Mouse (Mus musculus) testis, adult 2 months (tissue): ENCODE measurements around the gene Synpo2. TPM values are rescaled to one million over a fixed set of nuclear protein-coding genes. Genes with fewer than 3 reads are reported as not detected.

Source experiments
- H3K27ac ChIP-seq: fragments of 200-500 bp; 2 replicates; pipeline ENCODE4 v1.5.1; 2012; ENCODE audit warnings: low read depth, low read length; ENCODE audit not compliant: control insufficient read depth, insufficient read depth
- H3K27me3 ChIP-seq: fragments of 200-500 bp; 2 replicates; pipeline ENCODE4 v1.6.1; 2012; ENCODE audit warnings: mild to moderate bottlenecking, low read length, moderate library complexity; ENCODE audit not compliant: control insufficient read depth, insufficient read depth
- H3K36me3 ChIP-seq: fragments of 200-500 bp; 2 replicates; pipeline ENCODE4 v1.6.1; 2012; ENCODE audit warnings: mild to moderate bottlenecking, low read length; ENCODE audit not compliant: control insufficient read depth, insufficient read depth
- H3K4me1 ChIP-seq: fragments of 200-500 bp; 2 replicates; pipeline ENCODE4 v1.6.1; 2012; ENCODE audit warnings: low read length; ENCODE audit not compliant: control insufficient read depth, insufficient read depth
- H3K4me3 ChIP-seq: fragments of 200-500 bp; 2 replicates; pipeline ENCODE4 v1.5.1; 2012; ENCODE audit warnings: low read depth, mild to moderate bottlenecking, low read length, moderate library complexity, mixed read lengths; ENCODE audit not compliant: control insufficient read depth
- CTCF ChIP-seq: fragments of 200-500 bp; IDR thresholded peaks from 2 replicates; pipeline ENCODE4 v1.5.1; 2012; ENCODE audit warnings: low read depth, mild to moderate bottlenecking, inconsistent platforms, low read length, moderate library complexity; ENCODE audit not compliant: control insufficient read depth, insufficient read depth, insufficient replicate concordance
- POLR2A ChIP-seq: fragments of 200-500 bp; IDR thresholded peaks from 2 replicates; pipeline ENCODE4 v1.6.1; 2012; ENCODE audit warnings: low read depth, mild to moderate bottlenecking, inconsistent platforms, low read length, moderate library complexity; ENCODE audit not compliant: control insufficient read depth
- polyA plus RNA-seq: library from polyadenylated mRNA; depleted of rRNA; stranded (reverse); fragments of >200 nt; gene quantifications from 2 replicates; pipeline ENCODE4 v1.2.3, GENCODE M21; 2012

Synpo2 gene
- polyA plus RNA-seq, 1 experiment, result 0.73 TPM

- Histone ChIP-seq H3K4me3 (no peak overlapping the region), H3K36me3 (no peaks in the 10 kb centered on the region), H3K4me1 (peaks cover 9% of the 10 kb centered on the region), H3K27me3 (no peaks in the 10 kb centered on the region; the same call in 1 of the 2 replicates), H3K27ac (no peak overlapping the region)
- TF ChIP-seq CTCF (no peak), POLR2A (no peak)
These were observed 60.8 kb downstream of the Synpo2 start for GRCm38 (mm10) chr3:123175142-123175541.

GRCm38 (mm10) chr3:123174379-123174697, 61.6 kb downstream of the Synpo2 start:
- no peak overlapping the region for H3K4me3 ChIP-seq
- H3K4me1 ChIP-seq, result peaks cover 9% of the 10 kb centered on the region
- TF ChIP-seq CTCF (no peak), POLR2A (no peak)
- no peak overlapping the region for H3K27ac ChIP-seq
- no peaks in the 10 kb centered on the region; the same call in 1 of the 2 replicates for H3K27me3 ChIP-seq
- H3K36me3 ChIP-seq, result no peaks in the 10 kb centered on the region

- Histone ChIP-seq H3K4me3 (peak overlapping the region; percentile 35), H3K27me3 (no peaks in the 10 kb centered on the region; the same call in 1 of the 2 replicates), H3K27ac (no peak overlapping the region), H3K36me3 (no peaks in the 10 kb centered on the region), H3K4me1 (peaks cover 9% of the 10 kb centered on the region)
- TF ChIP-seq CTCF (no peak), POLR2A (no peak)
These were observed 62.2 kb downstream of the Synpo2 start for GRCm38 (mm10) chr3:123173553-123174378.

- no peak overlapping the region for H3K27ac ChIP-seq
- no peaks in the 10 kb centered on the region for H3K36me3 ChIP-seq
- H3K27me3 ChIP-seq, result no peaks in the 10 kb centered on the region; the same call in 1 of the 2 replicates
- H3K4me3 ChIP-seq, result no peak overlapping the region
- TF ChIP-seq CTCF (no peak), POLR2A (no peak)
- H3K4me1 ChIP-seq, result peaks cover 9% of the 10 kb centered on the region
These were observed 63.8 kb downstream of the Synpo2 start for GRCm38 (mm10) chr3:123172151-123172550.

GRCm38 (mm10) chr3:123169398-123169797, 66.6 kb downstream of the Synpo2 start:
- no peak overlapping the region for H3K27ac ChIP-seq
- no peaks in the 10 kb centered on the region; the same call in 1 of the 2 replicates for H3K27me3 ChIP-seq
- H3K4me3 ChIP-seq, result no peak overlapping the region
- H3K4me1 ChIP-seq, result peaks cover 9% of the 10 kb centered on the region
- TF ChIP-seq POLR2A (no peak), CTCF (no peak)
- no peaks in the 10 kb centered on the region for H3K36me3 ChIP-seq

- Histone ChIP-seq H3K36me3 (no peaks in the 10 kb centered on the region), H3K4me3 (no peak overlapping the region), H3K27me3 (no peaks in the 10 kb centered on the region; the same call in 1 of the 2 replicates), H3K27ac (no peak overlapping the region), H3K4me1 (peaks cover 7% of the 10 kb centered on the region)
- TF ChIP-seq POLR2A (no peak), CTCF (peak; percentile 58; the same call in 1 of the 2 replicates)
These were observed 67.1 kb downstream of the Synpo2 start for GRCm38 (mm10) chr3:123168815-123169214.

- Histone ChIP-seq H3K36me3 (no peaks in the 10 kb centered on the region), H3K27me3 (no peaks in the 10 kb centered on the region), H3K27ac (no peak overlapping the region), H3K4me3 (no peak overlapping the region), H3K4me1 (no peaks in the 10 kb centered on the region; the same call in 1 of the 2 replicates)
- TF ChIP-seq POLR2A, result no peak
- no peak for TF ChIP-seq CTCF
These were observed 69.5 kb downstream of the Synpo2 start for GRCm38 (mm10) chr3:123166450-123166849.
